Mouse (Mus musculus) layer of hippocampus, adult 11-12 months (tissue): ENCODE data around the gene Fras1.
A peak's percentile ranks its signal among the peaks of the same experiment; 100 is the strongest.

ENCODE experiments used
- DNase-seq: peaks from one replicate; pipeline ENCODE4 v3.0.0; 2022; ENCODE audit warnings: low spot score

Gene Fras1

GRCm38 (mm10) chr5:96482054-96482453, 108.3 kb downstream of the Fras1 start:
- no peak for DNase-seq

GRCm38 (mm10) chr5:96492497-96492896, 118.7 kb downstream of the Fras1 start:
- DNase-seq, result peak; percentile 17

GRCm38 (mm10) chr5:96494502-96495292, 120.9 kb downstream of the Fras1 start:
- no peak for DNase-seq

GRCm38 (mm10) chr5:96498083-96498482, 124.3 kb downstream of the Fras1 start:
- no peak for DNase-seq

- peak; percentile 46 for DNase-seq
Measured at GRCm38 (mm10) chr5:96501783-96502182, 128.0 kb downstream of the Fras1 start.

- no peak for DNase-seq
Measured at GRCm38 (mm10) chr5:96502400-96502799, 128.6 kb downstream of the Fras1 start.

- no peak for DNase-seq
Measured at GRCm38 (mm10) chr5:96511005-96511404, 137.2 kb downstream of the Fras1 start.

- DNase-seq, result no peak
Measured at GRCm38 (mm10) chr5:96513327-96513726, 139.6 kb downstream of the Fras1 start.

- no peak for DNase-seq
Measured at GRCm38 (mm10) chr5:96515860-96516311, 142.1 kb downstream of the Fras1 start.

GRCm38 (mm10) chr5:96516329-96516728, 142.6 kb downstream of the Fras1 start:
- peak; percentile 10 for DNase-seq

GRCm38 (mm10) chr5:96521541-96521940, 147.8 kb downstream of the Fras1 start:
- DNase-seq, result no peak

- DNase-seq, result no peak
Measured at GRCm38 (mm10) chr5:96522909-96523409, 149.2 kb downstream of the Fras1 start.

- peak; percentile 10 for DNase-seq
Measured at GRCm38 (mm10) chr5:96528296-96528695, 154.5 kb downstream of the Fras1 start.

GRCm38 (mm10) chr5:96530516-96530915, 156.8 kb downstream of the Fras1 start:
- DNase-seq, result no peak

GRCm38 (mm10) chr5:96531962-96532361, 158.2 kb downstream of the Fras1 start:
- DNase-seq, result no peak

- DNase-seq, result no peak
Measured at GRCm38 (mm10) chr5:96536527-96536926, 162.8 kb downstream of the Fras1 start.

GRCm38 (mm10) chr5:96536937-96537336, 163.2 kb downstream of the Fras1 start:
- DNase-seq, result no peak

- no peak for DNase-seq
Measured at GRCm38 (mm10) chr5:96544112-96544511, 170.4 kb downstream of the Fras1 start.

GRCm38 (mm10) chr5:96545994-96546393, 172.2 kb downstream of the Fras1 start:
- DNase-seq, result no peak

- no peak for DNase-seq
Measured at GRCm38 (mm10) chr5:96554940-96555679, 181.4 kb downstream of the Fras1 start.

- no peak for DNase-seq
Measured at GRCm38 (mm10) chr5:96558049-96558804, 184.5 kb downstream of the Fras1 start.

GRCm38 (mm10) chr5:96574586-96574985, 200.8 kb downstream of the Fras1 start:
- DNase-seq, result no peak
